Mouse (Mus musculus) cerebellum, adult 9-11 months (tissue): Measurements from ENCODE around the gene Fgl2.

ENCODE experiments used
- DNase-seq: peaks from one replicate; pipeline ENCODE4 v3.0.0; 2022

Gene Fgl2

DNA sequence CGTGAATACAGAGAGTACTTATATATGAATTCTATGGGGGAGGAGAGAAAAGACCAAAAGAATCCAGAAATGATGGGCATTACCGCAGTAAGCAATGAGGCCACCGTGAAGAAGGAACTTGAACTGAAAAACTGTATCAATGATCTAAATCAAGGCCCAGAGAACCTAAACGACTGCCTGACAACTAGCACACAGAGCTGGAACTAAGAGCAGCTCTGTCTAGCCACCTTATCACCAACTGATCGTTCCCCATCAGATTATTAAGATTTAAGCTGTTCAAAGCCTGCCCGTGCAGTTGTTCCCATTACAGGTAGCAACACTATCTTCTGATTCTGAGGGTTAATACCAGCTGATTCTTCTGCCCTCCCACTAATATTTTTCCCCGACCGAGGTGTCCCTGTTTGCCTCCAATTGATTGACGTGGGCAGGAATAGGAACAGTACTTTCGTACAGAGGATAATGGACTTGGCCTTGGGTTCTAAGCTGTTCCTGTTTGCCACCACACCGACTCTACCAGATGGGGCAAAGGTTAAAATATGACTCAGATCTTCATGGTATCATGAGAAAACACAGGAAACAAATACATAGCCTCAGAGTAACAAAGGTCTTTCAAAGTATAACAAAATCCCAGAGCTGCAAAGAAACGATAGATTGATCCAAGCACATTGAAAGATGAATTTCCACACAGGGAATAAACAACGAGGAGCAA, 12.0 kb downstream of the Fgl2 start:
- no peak for DNase-seq

GRCm38 (mm10) chr5:21384976-21385375, 12.5 kb downstream of the Fgl2 start:
- no peak for DNase-seq

GRCm38 (mm10) chr5:21386432-21386831, 14.0 kb downstream of the Fgl2 start:
- no peak for DNase-seq

DNA sequence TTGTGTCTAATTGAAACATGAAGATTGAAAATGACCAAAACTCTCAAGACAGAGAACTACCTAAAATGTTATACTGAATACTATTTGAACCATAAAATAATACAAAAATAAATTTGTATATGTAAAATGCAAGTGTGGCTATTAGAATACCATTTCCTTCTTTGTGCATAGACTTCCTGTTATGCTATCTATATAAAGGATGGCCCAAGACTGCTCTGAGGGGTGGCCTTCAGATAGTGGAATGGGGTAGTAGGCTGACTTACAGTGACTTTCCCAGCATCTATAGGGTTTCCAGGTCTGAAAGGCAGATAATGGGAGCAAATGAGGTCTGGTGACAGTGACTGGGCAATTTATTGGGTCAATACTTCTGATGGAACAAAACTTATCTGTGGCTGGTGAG, 14.9 kb downstream of the Fgl2 start:
- no peak for DNase-seq

GRCm38 (mm10) chr5:21388855-21389254, 16.4 kb downstream of the Fgl2 start:
- no peak for DNase-seq

DNA sequence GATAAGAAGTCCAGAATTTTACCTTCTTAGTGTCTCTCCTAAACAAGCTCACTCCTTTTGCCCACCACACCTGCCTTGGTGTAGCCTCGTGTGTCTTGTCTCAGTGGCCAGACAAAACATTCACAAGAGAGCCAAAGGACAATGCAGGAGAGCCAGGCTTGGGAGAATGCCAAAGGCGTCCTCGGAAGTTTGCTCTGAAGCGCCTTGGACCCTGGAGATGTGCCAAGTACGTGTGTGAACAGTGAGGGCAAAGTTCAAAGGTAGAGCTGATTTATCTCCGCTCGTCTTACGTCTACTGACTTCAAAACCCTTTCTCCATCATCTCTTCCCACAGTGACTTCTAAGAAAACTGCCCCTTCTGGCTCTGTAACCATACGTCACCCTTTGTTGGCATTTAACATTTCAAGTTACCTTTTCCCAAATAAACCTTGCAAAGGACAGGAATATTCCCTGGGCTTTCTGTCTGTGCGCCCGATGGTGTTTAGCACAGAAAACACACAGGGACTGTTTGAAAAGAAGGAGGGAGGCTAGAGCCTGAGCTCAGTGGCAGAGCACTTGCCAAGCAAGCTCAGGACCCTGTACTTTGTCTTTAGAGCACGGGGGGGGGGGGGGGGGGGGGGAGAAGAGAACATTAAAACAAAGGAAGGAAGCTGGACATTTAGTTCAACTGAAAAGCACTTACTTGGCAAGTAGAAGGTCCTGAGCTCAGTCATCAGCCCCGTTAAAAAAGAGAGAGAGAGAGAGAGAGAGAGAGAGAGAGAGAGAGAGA, 19.4 kb downstream of the Fgl2 start:
- DNase-seq = no peak

DNA sequence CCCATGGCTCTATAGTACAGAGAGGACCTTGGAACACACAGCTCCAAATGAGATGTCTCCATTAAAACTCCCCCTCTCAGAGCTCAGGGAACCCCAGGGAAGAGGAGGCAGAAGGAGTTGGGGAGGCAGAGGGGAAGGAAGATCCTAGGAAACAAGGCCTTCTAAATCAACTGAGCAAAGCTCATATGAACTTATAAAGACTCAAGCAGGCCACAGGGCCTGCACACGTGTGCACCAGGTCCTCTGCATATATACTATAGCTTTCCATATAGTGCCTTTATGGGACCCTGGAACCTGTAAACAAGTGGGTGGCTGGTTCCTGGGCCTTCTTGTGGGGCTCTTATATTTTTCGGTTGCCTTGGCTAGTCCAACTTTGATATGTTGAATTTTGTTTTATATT, 22.1 kb downstream of the Fgl2 start:
- DNase-seq = no peak

- DNase-seq = no peak
These were observed 22.9 kb downstream of the Fgl2 start for GRCm38 (mm10) chr5:21395205-21395840.

- DNase-seq = no peak
These were observed 38.8 kb downstream of the Fgl2 start for GRCm38 (mm10) chr5:21411261-21411666.

- no peak for DNase-seq
These were observed 39.6 kb downstream of the Fgl2 start for GRCm38 (mm10) chr5:21412056-21412455.

GRCm38 (mm10) chr5:21413322-21413721, 40.9 kb downstream of the Fgl2 start:
- DNase-seq = no peak

DNA sequence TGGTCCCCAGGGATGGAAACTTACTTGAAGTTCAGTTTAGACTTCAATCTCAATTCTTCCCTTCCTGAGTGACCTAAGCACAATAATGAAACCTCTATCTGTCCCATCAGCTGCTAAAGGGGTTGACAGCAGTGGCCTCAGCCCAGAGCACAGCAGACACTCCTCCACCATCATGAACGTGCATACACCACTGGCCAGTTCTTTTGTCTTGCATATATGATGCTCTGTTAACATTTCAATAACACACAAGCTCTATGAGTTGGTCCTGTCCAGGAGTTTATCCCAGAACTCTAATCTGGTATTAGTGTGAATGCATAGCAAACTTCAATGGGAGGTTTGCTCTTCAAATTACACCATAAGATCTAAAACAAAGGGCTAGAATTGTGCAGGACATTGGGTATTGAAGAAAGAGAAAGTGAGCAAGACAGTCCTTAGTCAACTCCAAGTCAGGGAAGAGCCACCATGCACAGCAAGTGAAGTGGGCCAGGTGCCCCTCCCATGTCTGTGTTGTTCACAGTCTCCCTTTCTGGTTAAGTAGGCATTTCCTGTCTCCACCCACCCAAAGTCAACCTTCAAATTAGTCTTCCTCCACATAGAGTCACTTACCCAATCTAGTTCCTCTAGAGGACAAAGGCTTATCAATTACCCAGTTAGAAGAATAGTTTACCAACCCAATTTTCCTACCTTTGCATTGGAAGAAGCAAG, 41.8 kb downstream of the Fgl2 start:
- no peak for DNase-seq

GRCm38 (mm10) chr5:21418613-21419012, 46.2 kb downstream of the Fgl2 start:
- no peak for DNase-seq

DNA sequence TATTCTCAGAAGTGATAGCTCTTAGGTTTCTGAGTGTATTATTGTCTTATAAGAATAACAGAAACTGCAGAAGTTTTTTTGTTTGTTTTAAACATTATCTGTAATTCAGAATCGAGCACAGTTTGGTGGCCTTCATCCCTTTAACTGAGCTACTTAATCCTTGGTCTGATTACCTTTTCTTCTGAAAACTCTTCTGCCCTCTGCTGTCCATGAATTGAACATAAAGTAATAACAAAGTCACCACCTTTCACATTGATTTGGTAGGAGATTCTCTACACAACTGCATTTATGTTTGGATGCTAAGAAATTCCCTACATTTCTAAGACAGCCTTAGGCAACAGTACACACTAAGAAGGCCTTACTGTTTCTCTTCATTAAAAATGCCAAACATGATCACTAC, 48.2 kb downstream of the Fgl2 start:
- no peak for DNase-seq

GRCm38 (mm10) chr5:21424614-21425602, 52.5 kb downstream of the Fgl2 start, which contains the start of the genes Ccdc146 and Fam185a:
Ccdc146 (minus strand) TSS chr5:21424677.
Fam185a (plus strand) TSS chr5:21424958.
- peak; percentile 97 for DNase-seq

- DNase-seq = no peak
These were observed 54.2 kb downstream of the Fgl2 start for GRCm38 (mm10) chr5:21426666-21427065.
